Mouse (Mus musculus) 3T3-L1 (cell line): Measurements from ENCODE around the gene Serpinb11.

Source experiments
- DNase-seq: peaks from one replicate; pipeline ENCODE4 v3.0.0-alpha.2; 2015; ENCODE audit warnings: low read depth, low spot score

Gene Serpinb11

GRCm38 (mm10) chr1:107360898-107361297 lies at the start of gene Serpinb11:
Serpinb11 (plus strand) TSS chr1:107361198.
- no peak for DNase-seq

- no peak for DNase-seq
Observed at GRCm38 (mm10) chr1:107345979-107346378, 15.0 kb upstream of the Serpinb11 start.

- DNase-seq: no peak
Observed at GRCm38 (mm10) chr1:107346788-107347187, 14.2 kb upstream of the Serpinb11 start.

- no peak for DNase-seq
Observed at GRCm38 (mm10) chr1:107350392-107350791, 10.6 kb upstream of the Serpinb11 start.

- DNase-seq: no peak
Observed at GRCm38 (mm10) chr1:107351115-107351514, 9.9 kb upstream of the Serpinb11 start.

GRCm38 (mm10) chr1:107353046-107353445 lies 8.0 kb upstream of the Serpinb11 start:
- DNase-seq: peak; percentile 6

- DNase-seq: peak; percentile 56
Observed at GRCm38 (mm10) chr1:107365973-107366372, 5.0 kb downstream of the Serpinb11 start.

GRCm38 (mm10) chr1:107368944-107369343 lies 7.9 kb downstream of the Serpinb11 start:
- DNase-seq: no peak

GRCm38 (mm10) chr1:107376952-107377351 lies 16.0 kb downstream of the Serpinb11 start:
- no peak for DNase-seq

- DNase-seq: no peak
Observed at GRCm38 (mm10) chr1:107378368-107378767, 17.4 kb downstream of the Serpinb11 start.

- DNase-seq: no peak
Observed at GRCm38 (mm10) chr1:107381491-107381890, 20.5 kb downstream of the Serpinb11 start.

- no peak for DNase-seq
Observed at GRCm38 (mm10) chr1:107382404-107382803, 21.4 kb downstream of the Serpinb11 start.

GRCm38 (mm10) chr1:107384532-107384931 lies 23.5 kb downstream of the Serpinb11 start:
- no peak for DNase-seq

- DNase-seq: no peak
Observed at GRCm38 (mm10) chr1:107389753-107390152, 28.8 kb downstream of the Serpinb11 start.

- no peak for DNase-seq
Observed at GRCm38 (mm10) chr1:107397481-107397880, 36.5 kb downstream of the Serpinb11 start.

- DNase-seq: no peak
Observed at GRCm38 (mm10) chr1:107399355-107399754, 38.4 kb downstream of the Serpinb11 start, which contains the start of gene Serpinb7. Serpinb7 (plus strand) TSS chr1:107399655.

- DNase-seq: peak; percentile 8
Observed at GRCm38 (mm10) chr1:107402082-107402481, 41.1 kb downstream of the Serpinb11 start.

GRCm38 (mm10) chr1:107414650-107415049 lies 53.7 kb downstream of the Serpinb11 start:
- DNase-seq: no peak

GRCm38 (mm10) chr1:107422487-107422886 lies 61.5 kb downstream of the Serpinb11 start:
- DNase-seq: no peak
